Mouse (Mus musculus): ENCODE data around the gene Polr3gl. TPM values are rescaled to one million over a fixed set of nuclear protein-coding genes. Genes with fewer than 3 reads are reported as not detected.

Gene Polr3gl
- 8.9 and 11.0 TPM in 2 replicates for polyA plus RNA-seq (2014; fragmentation: Nextera tagmentation; extraction: Ambion mirVana)

- H3K4me3 ChIP-seq (ENCODE audit: low read depth, low read length): peak within 1 kb of the TSS; percentile 72
- ATAC-seq (ENCODE audit: low read depth) (peak; percentile 91), DNase-seq (ENCODE audit: low spot score) (peak; percentile 97)
- peaks cover 24% of the 10 kb centered on the region for H3K4me1 ChIP-seq (ENCODE audit: control insufficient read depth, insufficient read depth, low read length)
- peak within 1 kb of the TSS; percentile 80 for H3K9ac ChIP-seq (ENCODE audit: low read depth, low read length)
- peaks cover 7% of the 10 kb centered on the region for H3K27me3 ChIP-seq (replicated peaks; ENCODE audit: control insufficient read depth, insufficient read depth, low read length)
- no peaks in the 10 kb centered on the region for H3K36me3 ChIP-seq (ENCODE audit: control insufficient read depth, insufficient read depth, low read length)
- peak within 1 kb of the TSS; percentile 63; the same call in 1 of the 2 replicates for H3K27ac ChIP-seq (replicated peaks; ENCODE audit: low read depth, low read length)
- under 1% methylated on average over 36 of the region's 38 CpGs for WGBS
- H3K9me3 ChIP-seq (ENCODE audit: control insufficient read depth, low read length): no peaks in the 10 kb centered on the region
- H3K4me2 ChIP-seq (ENCODE audit: low read depth, low read length): peak within 1 kb of the TSS; percentile 70
These were observed at the start of gene Polr3gl for GRCm38 (mm10) chr3:96593790-96594560. Gene Polr3gl, minus strand, starts transcription at chr3:96594181.

- Histone ChIP-seq H3K36me3 (ENCODE audit: control insufficient read depth, insufficient read depth, low read length) (peaks cover 62% of the 10 kb centered on the region), H3K4me3 (ENCODE audit: low read depth, low read length) (no peak overlapping the region), H3K27me3 (replicated peaks; ENCODE audit: control insufficient read depth, insufficient read depth, low read length) (no peaks in the 10 kb centered on the region), H3K9ac (ENCODE audit: low read depth, low read length) (no peak overlapping the region), H3K27ac (replicated peaks; ENCODE audit: low read depth, low read length) (no peak overlapping the region), H3K4me2 (ENCODE audit: low read depth, low read length) (no peak overlapping the region), H3K4me1 (ENCODE audit: control insufficient read depth, insufficient read depth, low read length) (peaks cover 7% of the 10 kb centered on the region), H3K9me3 (ENCODE audit: control insufficient read depth, low read length) (no peaks in the 10 kb centered on the region)
- DNase-seq (ENCODE audit: low spot score): peak; percentile 36
- ATAC-seq (ENCODE audit: low read depth): no peak
- WGBS: 73% methylated on average over 1 of the region's 1 CpGs
These were observed 45.2 kb upstream of the Polr3gl start for GRCm38 (mm10) chr3:96639219-96639618.

- Histone ChIP-seq H3K4me2 (ENCODE audit: low read depth, low read length) (peak overlapping the region; percentile 81), H3K4me1 (ENCODE audit: control insufficient read depth, insufficient read depth, low read length) (peaks cover 7% of the 10 kb centered on the region), H3K9me3 (ENCODE audit: control insufficient read depth, low read length) (no peaks in the 10 kb centered on the region), H3K9ac (ENCODE audit: low read depth, low read length) (peak overlapping the region; percentile 98), H3K36me3 (ENCODE audit: control insufficient read depth, insufficient read depth, low read length) (peaks cover 60% of the 10 kb centered on the region), H3K27me3 (replicated peaks; ENCODE audit: control insufficient read depth, insufficient read depth, low read length) (no peaks in the 10 kb centered on the region), H3K4me3 (ENCODE audit: low read depth, low read length) (peak overlapping the region; percentile 96), H3K27ac (replicated peaks; ENCODE audit: low read depth, low read length) (no peak overlapping the region; the same call in 1 of the 2 replicates)
- 65% methylated on average over 11 of the region's 11 CpGs for WGBS
- no peak for ATAC-seq (ENCODE audit: low read depth)
- no peak for DNase-seq (ENCODE audit: low spot score)
These were observed 42.5 kb upstream of the Polr3gl start for GRCm38 (mm10) chr3:96636448-96636847.

GRCm38 (mm10) chr3:96635906-96636305, 41.9 kb upstream of the Polr3gl start:
- peaks cover 9% of the 10 kb centered on the region for H3K4me1 ChIP-seq (ENCODE audit: control insufficient read depth, insufficient read depth, low read length)
- peak overlapping the region; percentile 96 for H3K4me3 ChIP-seq (ENCODE audit: low read depth, low read length)
- 13% methylated on average over 13 of the region's 15 CpGs for WGBS
- H3K27me3 ChIP-seq (replicated peaks; ENCODE audit: control insufficient read depth, insufficient read depth, low read length): no peaks in the 10 kb centered on the region
- H3K4me2 ChIP-seq (ENCODE audit: low read depth, low read length): peak overlapping the region; percentile 81
- peak overlapping the region; percentile 98 for H3K9ac ChIP-seq (ENCODE audit: low read depth, low read length)
- peaks cover 60% of the 10 kb centered on the region for H3K36me3 ChIP-seq (ENCODE audit: control insufficient read depth, insufficient read depth, low read length)
- H3K9me3 ChIP-seq (ENCODE audit: control insufficient read depth, low read length): no peaks in the 10 kb centered on the region
- no peak for ATAC-seq (ENCODE audit: low read depth)
- no peak for DNase-seq (ENCODE audit: low spot score)
- peak overlapping the region; percentile 86 for H3K27ac ChIP-seq (replicated peaks; ENCODE audit: low read depth, low read length)

- H3K36me3 ChIP-seq (ENCODE audit: control insufficient read depth, insufficient read depth, low read length): peaks cover 58% of the 10 kb centered on the region
- H3K4me2 ChIP-seq (ENCODE audit: low read depth, low read length): peak within 1 kb of the TSS; percentile 81
- no peaks in the 10 kb centered on the region for H3K9me3 ChIP-seq (ENCODE audit: control insufficient read depth, low read length)
- H3K4me1 ChIP-seq (ENCODE audit: control insufficient read depth, insufficient read depth, low read length): peaks cover 13% of the 10 kb centered on the region
- peak; percentile 96 for DNase-seq (ENCODE audit: low spot score)
- WGBS: 2% methylated on average over 36 of the region's 60 CpGs
- peak within 1 kb of the TSS; percentile 86 for H3K27ac ChIP-seq (replicated peaks; ENCODE audit: low read depth, low read length)
- H3K27me3 ChIP-seq (replicated peaks; ENCODE audit: control insufficient read depth, insufficient read depth, low read length): no peaks in the 10 kb centered on the region
- peak within 1 kb of the TSS; percentile 96 for H3K4me3 ChIP-seq (ENCODE audit: low read depth, low read length)
- ATAC-seq (ENCODE audit: low read depth): peak; percentile 94
- H3K9ac ChIP-seq (ENCODE audit: low read depth, low read length): peak within 1 kb of the TSS; percentile 98
These were observed 41.2 kb upstream of the Polr3gl start, which contains the start of the genes Pex11b and Gm42957 for GRCm38 (mm10) chr3:96634928-96635879. Gene Pex11b, plus strand, starts transcription at chr3:96635376. Gene Gm42957, plus strand, starts transcription at chr3:96635474.

GRCm38 (mm10) chr3:96634015-96634414, 40.0 kb upstream of the Polr3gl start:
- Histone ChIP-seq H3K9ac (ENCODE audit: low read depth, low read length) (no peak overlapping the region), H3K4me1 (ENCODE audit: control insufficient read depth, insufficient read depth, low read length) (peaks cover 13% of the 10 kb centered on the region), H3K4me2 (ENCODE audit: low read depth, low read length) (no peak overlapping the region), H3K36me3 (ENCODE audit: control insufficient read depth, insufficient read depth, low read length) (peaks cover 46% of the 10 kb centered on the region), H3K27me3 (replicated peaks; ENCODE audit: control insufficient read depth, insufficient read depth, low read length) (no peaks in the 10 kb centered on the region), H3K4me3 (ENCODE audit: low read depth, low read length) (no peak overlapping the region), H3K27ac (replicated peaks; ENCODE audit: low read depth, low read length) (no peak overlapping the region), H3K9me3 (ENCODE audit: control insufficient read depth, low read length) (no peaks in the 10 kb centered on the region)
- 68% methylated on average over 1 of the region's 1 CpGs for WGBS
- DNase-seq (ENCODE audit: low spot score) (no peak), ATAC-seq (ENCODE audit: low read depth) (no peak)

GRCm38 (mm10) chr3:96632058-96632457, 38.1 kb upstream of the Polr3gl start:
- Histone ChIP-seq H3K4me3 (ENCODE audit: low read depth, low read length) (no peak overlapping the region), H3K27ac (replicated peaks; ENCODE audit: low read depth, low read length) (no peak overlapping the region), H3K27me3 (replicated peaks; ENCODE audit: control insufficient read depth, insufficient read depth, low read length) (no peaks in the 10 kb centered on the region), H3K4me2 (ENCODE audit: low read depth, low read length) (no peak overlapping the region), H3K9me3 (ENCODE audit: control insufficient read depth, low read length) (no peaks in the 10 kb centered on the region), H3K36me3 (ENCODE audit: control insufficient read depth, insufficient read depth, low read length) (peaks cover 33% of the 10 kb centered on the region), H3K9ac (ENCODE audit: low read depth, low read length) (no peak overlapping the region), H3K4me1 (ENCODE audit: control insufficient read depth, insufficient read depth, low read length) (peaks cover 15% of the 10 kb centered on the region)
- no peak for DNase-seq (ENCODE audit: low spot score)
- no peak for ATAC-seq (ENCODE audit: low read depth)

All from embryonic facial prominence, embryonic 14.5 days (tissue).